Mouse (Mus musculus): ENCODE data around the gene Celf1.

DNA sequence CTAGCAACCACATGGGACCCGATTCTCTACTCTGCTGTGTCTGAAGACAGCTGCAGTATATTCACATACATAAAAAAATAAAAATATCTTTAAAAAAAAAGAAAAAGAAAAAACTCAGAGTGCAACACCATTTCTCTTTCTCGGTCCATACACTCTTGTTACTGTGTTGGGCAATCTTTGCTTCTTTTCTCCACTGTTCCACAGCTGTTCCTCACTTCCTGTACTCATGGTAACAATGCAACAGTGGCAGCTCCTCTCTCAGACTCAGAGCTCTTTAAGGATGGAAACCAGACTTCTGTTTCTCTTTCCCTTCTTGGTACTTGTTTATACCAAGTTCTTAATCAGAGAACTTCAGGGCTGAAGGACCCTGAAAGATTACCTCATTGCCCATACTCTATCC lies 36.8 kb upstream of the Celf1 start:
- TF ChIP-seq CTCF (IDR thresholded peaks at IDR 0.05; ENCODE audit: control insufficient read depth, insufficient read depth, insufficient replicate concordance, low read depth, low read length), result no peak
- no peak for TF ChIP-seq POLR2A (IDR thresholded peaks at IDR 0.05; ENCODE audit: control insufficient read depth, low read depth, low read length)

Data from testis, adult 2 months (tissue).